Mouse (Mus musculus) ES-Bruce4 (cell line): ENCODE measurements around the gene Pde9a.

Experiments
- CTCF ChIP-seq: IDR thresholded peaks from one replicate; pipeline ENCODE4 v1.8.1; 2011; ENCODE audit warnings: low read depth, low read length
- EP300 ChIP-seq: IDR thresholded peaks from 2 replicates; pipeline ENCODE4 v1.6.1; 2011; ENCODE audit warnings: low read depth, low read length; ENCODE audit not compliant: insufficient read depth
- POLR2A ChIP-seq: IDR thresholded peaks from one replicate; pipeline ENCODE4 v1.8.1; 2011; ENCODE audit warnings: low read length; ENCODE audit not compliant: insufficient read depth

DNA sequence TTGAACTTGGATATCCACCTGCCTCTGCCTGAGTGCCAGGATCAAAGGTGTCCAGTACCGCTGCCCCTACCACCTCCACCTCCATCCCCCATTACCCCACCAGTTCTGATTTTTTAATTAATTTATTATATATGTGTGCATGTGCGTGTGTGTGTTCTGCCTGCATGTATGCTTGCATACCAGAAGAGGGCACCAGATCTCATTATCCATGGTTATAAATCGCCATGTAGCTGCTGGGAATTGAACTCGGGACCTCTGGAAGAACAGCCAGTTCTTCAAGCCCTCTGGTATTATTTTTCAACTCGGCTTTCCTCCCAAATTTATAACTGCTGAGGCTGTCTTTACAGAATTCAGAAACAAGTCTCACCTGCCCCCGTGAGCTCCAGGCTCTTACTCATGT is 124.9 kb downstream of the Pde9a start:
- TF ChIP-seq POLR2A (no peak), CTCF (no peak), EP300 (no peak)
